Mouse (Mus musculus) kidney, postnatal 0 days (tissue): ENCODE measurements at regions not wholly inside any gene's neighbourhood (a gene's known extent, or its start where the extent isn't known, plus 50 kb on each side); places are given as distances from the start of the nearest gene placed in this dataset.

Experiments
- ATAC-seq: fragments of 200-750 bp; cut with Nextera tagmentation; replicated peaks from 2 replicates; pipeline ENCODE4 v1.8.0; 2017; ENCODE audit warnings: low read depth, moderate number of reproducible peaks, moderate TSS enrichment, moderate library complexity; ENCODE audit not compliant: low FRiP score
- DNase-seq: peaks from one replicate; pipeline ENCODE4 v3.0.0-alpha.2; 2016; ENCODE audit warnings: low spot score
- H3K27ac ChIP-seq: fragments of 300-500 bp; sonication (generic); 2 replicates; pipeline ENCODE4 v1.5.1; 2014; ENCODE audit warnings: mild to moderate bottlenecking
- H3K27me3 ChIP-seq: fragments of 300-500 bp; sonication (generic); 2 replicates; pipeline ENCODE4 v1.6.1; 2014; ENCODE audit warnings: low read length, mixed read lengths; ENCODE audit not compliant: insufficient read depth
- H3K36me3 ChIP-seq: fragments of 300-500 bp; sonication (generic); 2 replicates; pipeline ENCODE4 v1.6.1; 2014; ENCODE audit warnings: low read length, mixed read lengths; ENCODE audit not compliant: insufficient read depth
- H3K4me1 ChIP-seq: fragments of 300-500 bp; sonication (generic); replicated peaks from 2 replicates; pipeline ENCODE4 v1.6.1; 2014; ENCODE audit warnings: antibody characterized with exemption, low read length, mixed read lengths; ENCODE audit not compliant: insufficient read depth
- H3K4me2 ChIP-seq: fragments of 300-500 bp; sonication (generic); 2 replicates; pipeline ENCODE4 v1.6.1; 2014; ENCODE audit warnings: mild to moderate bottlenecking, low read length, moderate library complexity, mixed read lengths
- H3K4me3 ChIP-seq: fragments of 300-500 bp; sonication (generic); replicated peaks from 2 replicates; pipeline ENCODE4 v1.5.1; 2014; ENCODE audit warnings: low read depth, low read length
- H3K9ac ChIP-seq: fragments of 300-500 bp; sonication (generic); 2 replicates; pipeline ENCODE4 v1.6.1; 2014; ENCODE audit warnings: low read depth, low read length
- H3K9me3 ChIP-seq: fragments of 300-500 bp; sonication (generic); replicated peaks from 2 replicates; pipeline ENCODE4 v1.6.1; 2016; ENCODE audit warnings: low read length, inconsistent platforms, mixed read lengths
- CTCF ChIP-seq: IDR thresholded peaks from 2 replicates; pipeline ENCODE4 v1.5.1; 2016; ENCODE audit warnings: antibody characterized with exemption, low read depth, mild to moderate bottlenecking, moderate library complexity
- WGBS: fragments of 180-500 bp; shearing (Covaris S2); extraction: QIAGEN DNeasy Blood & Tissue Kit; methylation state at CpG from one replicate; pipeline ENCODE4 v1.1.7; 2014; 5-methylcytosine and 5-hydroxymethylcytosine counted together

GRCm38 (mm10) chr16:90592721-90593481 is 134.3 kb downstream of the Mis18a start:
- ATAC-seq, result no peak
- no peak overlapping the region for H3K27ac ChIP-seq
- no peak overlapping the region for H3K4me2 ChIP-seq
- H3K27me3 ChIP-seq, result no peaks in the 10 kb centered on the region
- H3K4me3 ChIP-seq, result no peak overlapping the region
- 49% methylated on average over 6 of the region's 6 CpGs for WGBS
- H3K4me1 ChIP-seq, result no peaks in the 10 kb centered on the region
- H3K9ac ChIP-seq, result no peak overlapping the region
- no peak for TF ChIP-seq CTCF
- DNase-seq, result peak; percentile 66
- no peaks in the 10 kb centered on the region for H3K9me3 ChIP-seq
- no peaks in the 10 kb centered on the region for H3K36me3 ChIP-seq

GRCm38 (mm10) chr16:90585171-90585570 is 142.0 kb downstream of the Mis18a start:
- no peak for TF ChIP-seq CTCF

GRCm38 (mm10) chr16:90580411-90580810 is 146.8 kb downstream of the Mis18a start:
- 40% methylated on average over 8 of the region's 8 CpGs for WGBS

More at GRCm38 (mm10) chr16:90585171-90585570, 142.0 kb downstream of the Mis18a start:
- Histone ChIP-seq H3K9me3 (0 out of 2 replicates have a peak, but pooled peaks cover 6% of the 10 kb centered on the region), H3K4me2 (no peak overlapping the region), H3K4me3 (no peak overlapping the region), H3K9ac (no peak overlapping the region), H3K36me3 (no peaks in the 10 kb centered on the region), H3K4me1 (no peaks in the 10 kb centered on the region), H3K27ac (no peak overlapping the region), H3K27me3 (no peaks in the 10 kb centered on the region)
- WGBS, result 52% methylated on average over 7 of the region's 7 CpGs
- ATAC-seq (no peak), DNase-seq (peak; percentile 5)

GRCm38 (mm10) chr16:90571107-90571506 is 156.1 kb downstream of the Mis18a start:
- Histone ChIP-seq H3K36me3 (no peaks in the 10 kb centered on the region), H3K27me3 (no peaks in the 10 kb centered on the region), H3K4me1 (no peaks in the 10 kb centered on the region), H3K27ac (no peak overlapping the region), H3K4me3 (no peak overlapping the region), H3K9ac (no peak overlapping the region), H3K4me2 (no peak overlapping the region), H3K9me3 (no peaks in the 10 kb centered on the region)
- ATAC-seq (no peak), DNase-seq (no peak)
- no peak for TF ChIP-seq CTCF

More at GRCm38 (mm10) chr16:90580411-90580810, 146.8 kb downstream of the Mis18a start:
- no peak for TF ChIP-seq CTCF
- DNase-seq (peak; percentile 15), ATAC-seq (no peak; the same call in 1 of the 2 replicates)
- Histone ChIP-seq H3K4me2 (no peak overlapping the region), H3K9me3 (0 out of 2 replicates have a peak, but pooled peaks cover 6% of the 10 kb centered on the region), H3K9ac (no peak overlapping the region), H3K36me3 (no peaks in the 10 kb centered on the region), H3K27ac (no peak overlapping the region), H3K4me1 (no peaks in the 10 kb centered on the region), H3K27me3 (no peaks in the 10 kb centered on the region), H3K4me3 (no peak overlapping the region)

GRCm38 (mm10) chr16:90569826-90570225 is 157.4 kb downstream of the Mis18a start:
- Histone ChIP-seq H3K4me3 (no peak overlapping the region), H3K9ac (no peak overlapping the region), H3K4me2 (no peak overlapping the region), H3K27ac (no peak overlapping the region), H3K27me3 (no peaks in the 10 kb centered on the region), H3K9me3 (no peaks in the 10 kb centered on the region), H3K4me1 (no peaks in the 10 kb centered on the region), H3K36me3 (no peaks in the 10 kb centered on the region)
- TF ChIP-seq CTCF, result no peak
- no peak for DNase-seq
- 83% methylated on average over 1 of the region's 1 CpGs for WGBS
- ATAC-seq, result no peak

- ATAC-seq, result no peak
- no peak overlapping the region for H3K27ac ChIP-seq
- no peak overlapping the region for H3K9ac ChIP-seq
- H3K4me2 ChIP-seq, result no peak overlapping the region
- no peak for DNase-seq
- no peaks in the 10 kb centered on the region for H3K9me3 ChIP-seq
- TF ChIP-seq CTCF, result no peak
- no peaks in the 10 kb centered on the region for H3K4me1 ChIP-seq
- 55% methylated on average over 2 of the region's 2 CpGs for WGBS
- no peaks in the 10 kb centered on the region for H3K36me3 ChIP-seq
- H3K4me3 ChIP-seq, result no peak overlapping the region
- no peaks in the 10 kb centered on the region for H3K27me3 ChIP-seq
Measured at GRCm38 (mm10) chr16:90565182-90565581, 162.0 kb downstream of the Mis18a start.
